ENCODE assay signal across 8 mouse cellular contexts in the genomic region with DNA sequence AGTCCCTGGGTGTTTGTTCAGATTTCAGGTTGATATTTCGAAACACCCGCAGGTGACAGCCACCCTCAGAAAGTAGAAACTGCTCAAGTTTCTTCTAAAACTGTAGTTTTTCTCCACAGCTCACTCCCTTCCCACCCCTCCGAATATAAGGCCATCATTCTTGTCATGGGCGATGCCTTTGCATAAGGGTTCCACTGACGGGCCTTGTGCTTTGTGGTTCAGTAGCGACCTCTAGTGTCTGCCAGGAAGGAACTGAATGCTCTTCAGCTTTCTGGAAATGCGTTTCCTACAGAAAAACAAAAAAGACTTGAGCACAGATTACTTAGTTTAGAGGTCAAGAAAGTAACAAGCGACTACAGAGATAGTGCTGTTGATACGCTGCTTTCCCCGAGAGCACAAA.
DNase-seq lines count a peak whose midpoint lies in the region; ATAC-seq and TF ChIP-seq lines count a peak whose summit lies in the region.

No protein-coding gene starts in this region.

- intact Hi-C loops in gastrocnemius, postnatal 14 days (cut with DNase I; ENCODE audit: low total_unique reads): no loop called here

- peak; percentile 25 for DNase-seq in gastrocnemius, adult 18-20 months (ENCODE audit: low spot score)
- no peak for DNase-seq in gastrocnemius, postnatal 14 days
- DNase-seq in spleen, adult 2 months (ENCODE audit: low read depth in 1 of 2, low spot score in 2 of 2): peak in 1 of 2 experiments; percentile 22
- DNase-seq in spleen, adult 18-20 months: no peak
- DNase-seq in embryo, embryonic 11 days: peak; percentile 78
- DNase-seq in limb, embryonic 10.5 days (ENCODE audit: low spot score): peak; percentile 40

- ATAC-seq in monocyte, adult 5-6 weeks (replicated peaks; ENCODE audit: insufficient number of reproducible peaks, low FRiP score, low TSS enrichment, poor library complexity, severe bottlenecking): no peak

- no peaks in the 10 kb centered on the region for H3K27me3 ChIP-seq in spleen, adult 2 months (ENCODE audit: control insufficient read depth, insufficient read depth, low read length)
- H3K27me3 ChIP-seq in limb, embryonic 10.5 days (ENCODE audit: low read depth, poor library complexity, severe bottlenecking): no peaks in the 10 kb centered on the region
- H3K27me3 ChIP-seq in small intestine, adult 2 months (ENCODE audit: control insufficient read depth, insufficient read depth, low read length): no peaks in the 10 kb centered on the region

- no peak overlapping the region for H3K27ac ChIP-seq in spleen, adult 2 months (ENCODE audit: insufficient read depth, low read length)
- no peak overlapping the region for H3K27ac ChIP-seq in limb, embryonic 10.5 days
- H3K27ac ChIP-seq in small intestine, adult 2 months (ENCODE audit: insufficient read depth, low read depth, low read length): no peak overlapping the region

- no peaks in the 10 kb centered on the region for H3K9me3 ChIP-seq in limb, embryonic 10.5 days (replicated peaks)

- H3K36me3 ChIP-seq in spleen, adult 2 months (ENCODE audit: control insufficient read depth, insufficient read depth, low read length): no peaks in the 10 kb centered on the region
- no peaks in the 10 kb centered on the region for H3K36me3 ChIP-seq in limb, embryonic 10.5 days
- no peaks in the 10 kb centered on the region for H3K36me3 ChIP-seq in small intestine, adult 2 months (ENCODE audit: control insufficient read depth, insufficient read depth, low read length)

- no peak for TF ChIP-seq POLR2A in spleen, adult 2 months (IDR thresholded peaks at IDR 0.05; ENCODE audit: low read depth, low read length)
- no peak for TF ChIP-seq POLR2A in small intestine, adult 2 months (IDR thresholded peaks at IDR 0.05; ENCODE audit: low read depth, low read length)

- peak; percentile 71; the same call in 1 of the 2 replicates for TF ChIP-seq CTCF in spleen, adult 2 months (IDR thresholded peaks at IDR 0.05; ENCODE audit: extremely low read depth, insufficient read depth, insufficient read length, insufficient replicate concordance)
- peak; percentile 53; the same call in 1 of the 2 replicates for TF ChIP-seq CTCF in small intestine, adult 2 months (IDR thresholded peaks at IDR 0.05; ENCODE audit: extremely low read depth, insufficient read length, insufficient replicate concordance, low read depth, low read length)

- 33% methylated on average over 10 of the region's 10 CpGs for WGBS in spleen, adult 2 months
- 45% methylated on average over 10 of the region's 10 CpGs for WGBS in limb, embryonic 10.5 days
- WGBS in small intestine, adult 2 months: 35% methylated on average over 10 of the region's 10 CpGs

- H3K4me3 ChIP-seq in spleen, adult 2 months (ENCODE audit: extremely low read depth, insufficient read depth, insufficient read length): no peak overlapping the region
- H3K4me3 ChIP-seq in limb, embryonic 10.5 days: no peak overlapping the region
- no peak overlapping the region for H3K4me3 ChIP-seq in small intestine, adult 2 months (ENCODE audit: low read depth, low read length)

- no peaks in the 10 kb centered on the region for H3K4me1 ChIP-seq in spleen, adult 2 months (ENCODE audit: control insufficient read depth, insufficient read depth, insufficient read length)
- H3K4me1 ChIP-seq in limb, embryonic 10.5 days: no peaks in the 10 kb centered on the region
- no peaks in the 10 kb centered on the region for H3K4me1 ChIP-seq in small intestine, adult 2 months (ENCODE audit: control insufficient read depth, insufficient read depth, insufficient read length, low read length)

Comparison
In these comparisons a context has a peak if more than half of its experiments do, and no peak if none do; other contexts are left out.
1. DNase-seq: peak in gastrocnemius, adult 18-20 months (single experiment), embryo, embryonic 11 days (single experiment) and limb, embryonic 10.5 days (single experiment); none in gastrocnemius, postnatal 14 days (single experiment) and spleen, adult 18-20 months (0 of 2).